Mouse (Mus musculus) thymus, postnatal 4 days (tissue): ENCODE measurements around the gene Acer1.

Source experiments
- DNase-seq: peaks from one replicate; pipeline ENCODE4 v3.0.0; 2021

Gene Acer1

GRCm38 (mm10) chr17:56982013-56982412 is at the start of gene Acer1:
Gene Acer1 (minus strand): TSS chr17:56982126.
- no peak for DNase-seq

GRCm38 (mm10) chr17:57030931-57031660 is 49.2 kb upstream of the Acer1 start, which contains the start of gene Khsrp:
Gene Khsrp (minus strand): TSS chr17:57031522.
- peak; percentile 86 for DNase-seq

- DNase-seq = no peak
These were observed 47.8 kb upstream of the Acer1 start for GRCm38 (mm10) chr17:57029691-57030090.

- DNase-seq = no peak
These were observed 45.5 kb upstream of the Acer1 start for GRCm38 (mm10) chr17:57027471-57027870.

- no peak for DNase-seq
These were observed 39.0 kb upstream of the Acer1 start for GRCm38 (mm10) chr17:57020960-57021359.

GRCm38 (mm10) chr17:57019693-57020092 is 37.8 kb upstream of the Acer1 start:
- DNase-seq = no peak

GRCm38 (mm10) chr17:57012245-57012795 is 30.4 kb upstream of the Acer1 start:
- DNase-seq = peak; percentile 35

- peak; percentile 92 for DNase-seq
These were observed 29.6 kb upstream of the Acer1 start, which contains the start of the genes Gtf2f1 and Gm17949 for GRCm38 (mm10) chr17:57011236-57012141. Gene Gtf2f1 (minus strand): TSS chr17:57011288. Gene Gm17949 (plus strand): TSS chr17:57011469.

GRCm38 (mm10) chr17:57010911-57011235 is 28.9 kb upstream of the Acer1 start:
- no peak for DNase-seq

- DNase-seq = no peak
These were observed 25.4 kb upstream of the Acer1 start for GRCm38 (mm10) chr17:57007137-57007905.

- no peak for DNase-seq
These were observed 22.1 kb upstream of the Acer1 start for GRCm38 (mm10) chr17:57003994-57004393.

- no peak for DNase-seq
These were observed 19.3 kb upstream of the Acer1 start for GRCm38 (mm10) chr17:57001228-57001627.

GRCm38 (mm10) chr17:56999968-57000609 is 18.2 kb upstream of the Acer1 start, which contains the start of gene Pspn:
Gene Pspn (minus strand): TSS chr17:57000018.
- DNase-seq = no peak

- DNase-seq = no peak
These were observed 17.5 kb upstream of the Acer1 start for GRCm38 (mm10) chr17:56999414-56999813.

- peak; percentile 90 for DNase-seq
These were observed 15.2 kb upstream of the Acer1 start, which contains the start of gene Alkbh7 for GRCm38 (mm10) chr17:56997029-56997667. Gene Alkbh7 (plus strand): TSS chr17:56997339.

GRCm38 (mm10) chr17:56996506-56996905 is 14.6 kb upstream of the Acer1 start:
- no peak for DNase-seq

GRCm38 (mm10) chr17:56995046-56995445 is 13.1 kb upstream of the Acer1 start:
- DNase-seq = no peak

GRCm38 (mm10) chr17:56990966-56991365 is 9.0 kb upstream of the Acer1 start:
- peak; percentile 9 for DNase-seq

GRCm38 (mm10) chr17:56990115-56990746 is 8.3 kb upstream of the Acer1 start, which contains the start of gene Clpp:
Gene Clpp (plus strand): TSS chr17:56990305.
- DNase-seq = peak; percentile 96

GRCm38 (mm10) chr17:56989467-56990114 is 7.7 kb upstream of the Acer1 start:
- DNase-seq = peak; percentile 48
